Mouse (Mus musculus): ENCODE data around the gene Flrt2.

- no peak for TF ChIP-seq CTCF (IDR thresholded peaks at IDR 0.05; ENCODE audit: low read depth)
- no peak for TF ChIP-seq EP300 (IDR thresholded peaks at IDR 0.05; ENCODE audit: low read depth)
These were observed 57.2 kb downstream of the Flrt2 start for GRCm38 (mm10) chr12:95749248-95749647.
